Mouse (Mus musculus): ENCODE results near the gene Zic1.

Gene Zic1

DNA sequence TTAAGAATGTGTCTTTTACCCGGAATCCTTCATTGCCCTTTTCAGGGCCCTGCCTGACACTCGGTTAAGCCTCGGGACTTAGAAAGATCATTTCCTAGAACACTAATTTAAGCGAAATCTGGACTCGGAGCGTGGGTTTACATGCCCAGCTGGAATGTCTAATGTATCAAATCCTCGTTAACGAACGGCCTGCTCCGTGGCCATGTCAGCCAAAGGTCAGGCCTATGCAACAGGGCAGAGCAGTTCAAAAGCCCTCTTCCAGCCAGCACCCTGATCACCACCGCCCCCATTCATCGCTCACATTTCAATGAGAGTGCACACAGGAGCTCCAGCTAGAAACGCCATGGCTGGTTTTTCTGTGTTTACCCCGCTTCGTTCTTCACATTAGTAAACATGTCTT, 12.8 kb downstream of the Zic1 start:
- peak; percentile 56 to 75 for DNase-seq

- peak; percentile 54 to 68 for DNase-seq
These were observed 13.6 kb downstream of the Zic1 start for GRCm38 (mm10) chr9:91351961-91352411.

DNA sequence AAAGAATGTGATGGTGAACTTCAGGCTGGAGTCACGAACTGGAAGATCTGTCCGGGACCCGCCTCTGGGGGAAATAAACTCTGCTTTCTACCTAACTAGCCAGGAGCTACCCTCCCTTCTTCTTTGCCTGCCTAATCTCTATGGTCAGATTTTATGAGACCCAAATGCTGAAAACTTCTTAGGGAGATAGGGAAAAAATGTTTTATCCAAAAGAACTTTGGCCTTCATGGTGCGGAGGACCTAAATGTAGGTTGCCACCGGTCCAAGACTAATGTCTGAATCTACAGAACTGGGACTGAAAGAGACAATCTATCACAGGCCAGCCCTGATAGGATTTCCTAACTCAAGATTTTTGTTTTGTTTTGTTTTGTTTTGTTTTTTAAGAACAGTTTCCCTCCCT, 14.2 kb downstream of the Zic1 start:
- no peak for DNase-seq

- DNase-seq = peak; percentile 59 to 71
These were observed 14.7 kb downstream of the Zic1 start for GRCm38 (mm10) chr9:91350861-91351291.

DNA sequence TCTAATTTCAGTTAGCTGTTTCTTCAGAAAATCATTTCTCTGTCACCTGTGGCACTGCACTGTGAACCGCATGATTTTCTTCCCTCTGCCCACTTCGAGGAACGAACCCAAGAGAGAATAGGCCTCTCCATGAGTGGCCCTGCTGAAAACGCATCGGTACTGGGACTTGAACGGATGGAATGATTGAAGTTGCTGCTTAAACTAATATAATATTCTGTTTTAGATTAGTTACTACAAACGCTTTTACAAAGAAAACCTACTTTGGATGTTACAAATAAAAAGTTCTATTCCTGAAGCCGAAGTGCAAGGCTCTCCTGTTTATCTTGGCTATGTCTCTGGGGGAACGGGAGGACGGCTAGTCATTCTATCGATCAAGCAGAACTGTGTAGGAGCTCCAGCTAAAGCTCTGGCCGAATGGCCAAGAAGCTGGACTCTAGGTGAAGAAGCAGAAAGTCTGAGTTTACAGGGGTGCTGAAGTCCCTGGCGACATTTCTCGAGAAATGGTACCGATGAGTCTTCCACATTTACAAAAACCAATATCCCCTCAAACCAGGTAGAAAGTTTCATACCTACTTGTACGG, 15.3 kb downstream of the Zic1 start:
- peak; percentile 39 to 69 for DNase-seq

DNA sequence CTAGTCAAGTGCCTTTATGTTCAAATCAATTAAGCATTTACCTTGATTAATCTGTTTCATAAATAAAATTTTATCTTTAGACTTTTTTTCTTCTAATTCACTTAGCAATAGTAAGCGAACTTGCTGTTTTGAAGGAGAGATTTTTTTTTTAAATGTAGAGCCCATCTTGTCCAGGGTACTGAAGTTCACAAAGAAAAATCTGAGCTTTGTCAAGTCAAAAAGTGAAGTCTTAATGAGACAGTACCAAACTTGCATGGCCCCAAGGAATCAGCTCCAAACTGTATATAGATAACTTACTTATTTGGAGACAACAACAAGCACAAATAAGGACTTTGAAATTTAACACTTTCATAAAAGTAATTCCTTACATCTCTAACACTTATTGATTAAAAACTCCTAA, 16.9 kb downstream of the Zic1 start:
- DNase-seq = no peak

DNA sequence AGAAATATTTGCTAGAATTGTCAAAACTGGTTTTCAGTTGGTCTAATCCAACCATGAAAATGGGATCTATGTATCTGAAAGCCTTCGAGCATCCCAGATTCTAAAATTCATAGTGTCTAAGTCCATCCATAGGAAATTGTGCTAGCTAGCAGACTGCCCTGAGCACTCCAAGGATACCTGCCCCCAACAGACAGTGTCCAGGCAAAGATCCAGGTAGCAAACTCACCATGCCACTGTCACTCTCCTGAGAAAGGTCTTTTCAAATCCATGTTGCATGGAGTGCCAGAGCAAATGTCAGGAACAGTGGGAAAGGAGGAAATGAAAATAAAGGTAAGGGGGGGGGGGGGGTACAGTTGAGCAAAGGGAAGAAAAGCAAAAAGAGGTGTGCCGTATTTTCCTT, 18.0 kb downstream of the Zic1 start:
- peak; percentile 60 to 67 for DNase-seq

Measured in cerebellum, postnatal 36 days (tissue).